7 mouse cellular contexts compared by ENCODE assay signal in the genomic region with DNA sequence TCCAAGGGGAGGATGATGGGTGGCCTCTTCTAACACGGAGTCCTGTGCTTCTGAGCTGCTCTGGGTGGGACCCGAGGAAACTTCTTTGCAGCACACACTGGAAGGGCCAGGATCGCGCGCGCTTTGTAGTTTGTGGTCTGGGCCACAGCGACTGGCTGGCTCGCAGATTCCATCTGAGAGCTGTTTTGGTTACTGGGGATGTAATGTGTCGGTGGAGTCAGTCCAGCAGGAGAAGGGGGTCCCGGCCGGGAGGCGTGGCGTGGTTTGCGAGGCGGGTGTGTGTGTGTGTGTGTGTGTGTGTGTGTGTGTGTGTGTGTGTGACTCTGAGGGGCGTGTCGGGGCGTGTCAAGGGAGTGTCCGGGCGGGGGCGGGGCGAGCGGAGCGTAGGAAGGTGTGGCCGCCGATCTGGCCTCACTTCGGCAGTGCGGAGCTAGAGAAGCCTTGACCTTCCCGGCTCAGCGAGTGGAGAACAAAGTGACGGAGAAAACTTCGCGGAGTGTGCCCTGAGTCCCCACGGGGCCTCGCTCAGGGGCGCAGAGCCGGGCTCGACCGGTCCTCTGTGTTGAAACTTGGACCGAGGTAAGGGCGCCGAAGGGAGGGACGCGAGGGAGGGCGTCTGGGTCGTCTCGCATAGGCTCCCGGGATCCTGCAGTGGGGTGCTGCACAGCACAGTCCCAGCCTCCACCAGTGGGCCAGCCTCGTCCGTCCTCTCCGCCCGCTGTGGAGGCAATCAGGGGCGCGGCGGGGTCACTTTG. TPM values are rescaled to one million over a fixed set of nuclear protein-coding genes. Genes with fewer than 3 reads are reported as not detected.
DNase-seq lines count a peak whose midpoint lies in the region; ATAC-seq and TF ChIP-seq lines count a peak whose summit lies in the region.

Tiam2 (plus strand) TSS at position 426 of the 755 bp plus-strand sequence.

- H3K27ac ChIP-seq in forebrain, postnatal 0 days (ENCODE audit: low read depth, low read length) = peak within 1 kb of the TSS; percentile 82
- H3K27ac ChIP-seq in hindbrain, embryonic 16.5 days (ENCODE audit: low read depth, low read length) = peak within 1 kb of the TSS; percentile 48
- no peak within 1 kb of the TSS for H3K27ac ChIP-seq in limb, embryonic 11.5 days (replicated peaks; ENCODE audit: low read depth, low read length)
- no peak within 1 kb of the TSS for H3K27ac ChIP-seq in midbrain, embryonic 11.5 days (ENCODE audit: low read depth, low read length)
- 0 out of 2 replicates have a peak within 1 kb of the TSS, but pooled peaks have one; percentile 14 for H3K27ac ChIP-seq in stomach, embryonic 16.5 days (ENCODE audit: low read length)

- peak; percentile 93 for DNase-seq in NIH3T3 (ENCODE audit: low read depth)
- DNase-seq in adrenal gland, postnatal 4 days (ENCODE audit: low spot score in 2 of 2) = peak; percentile 27 to 50
- DNase-seq in forebrain, postnatal 0 days = peak; percentile 63
- peak; percentile 80 for DNase-seq in limb, embryonic 11.5 days (ENCODE audit: low spot score)
- peak; percentile 94 for DNase-seq in midbrain, embryonic 11.5 days (ENCODE audit: low spot score, missing footprints)

- TF ChIP-seq CTCF in forebrain, postnatal 0 days (IDR thresholded peaks at IDR 0.05; ENCODE audit: low read depth) = 0 out of 2 replicates have a peak, but pooled peaks have one; percentile 3

- WGBS in forebrain, postnatal 0 days = 5% methylated on average over 51 of the region's 55 CpGs
- WGBS in hindbrain, embryonic 16.5 days = 1% methylated on average over 38 of the region's 55 CpGs
- under 1% methylated on average over 55 of the region's 55 CpGs for WGBS in limb, embryonic 11.5 days
- WGBS in midbrain, embryonic 11.5 days = under 1% methylated on average over 51 of the region's 55 CpGs
- under 1% methylated on average over 55 of the region's 55 CpGs for WGBS in stomach, embryonic 16.5 days

- H3K4me3 ChIP-seq in forebrain, postnatal 0 days (ENCODE audit: low read depth, low read length) = peak within 1 kb of the TSS; percentile 61
- peak within 1 kb of the TSS; percentile 57 for H3K4me3 ChIP-seq in hindbrain, embryonic 16.5 days (ENCODE audit: low read length)
- peak within 1 kb of the TSS; percentile 65 for H3K4me3 ChIP-seq in limb, embryonic 11.5 days (ENCODE audit: low read depth, low read length)
- peak within 1 kb of the TSS; percentile 48 for H3K4me3 ChIP-seq in midbrain, embryonic 11.5 days (ENCODE audit: low read depth, low read length)
- H3K4me3 ChIP-seq in stomach, embryonic 16.5 days (replicated peaks; ENCODE audit: low read length) = peak within 1 kb of the TSS; percentile 73

- no peaks in the 10 kb centered on the region for H3K9me3 ChIP-seq in forebrain, postnatal 0 days (ENCODE audit: low read length)
- H3K9me3 ChIP-seq in hindbrain, embryonic 16.5 days (ENCODE audit: control insufficient read depth, low read length) = no peaks in the 10 kb centered on the region
- no peaks in the 10 kb centered on the region for H3K9me3 ChIP-seq in limb, embryonic 11.5 days (ENCODE audit: control insufficient read depth, low read length)
- H3K9me3 ChIP-seq in midbrain, embryonic 11.5 days (ENCODE audit: control insufficient read depth, low read length) = no peaks in the 10 kb centered on the region
- no peaks in the 10 kb centered on the region for H3K9me3 ChIP-seq in stomach, embryonic 16.5 days (replicated peaks; ENCODE audit: control insufficient read depth, low read length)

- H3K9ac ChIP-seq in forebrain, postnatal 0 days = peak within 1 kb of the TSS; percentile 71
- H3K9ac ChIP-seq in hindbrain, embryonic 16.5 days (ENCODE audit: low read depth, low read length) = peak within 1 kb of the TSS; percentile 64
- peak within 1 kb of the TSS; percentile 74 for H3K9ac ChIP-seq in limb, embryonic 11.5 days (ENCODE audit: low read length)
- H3K9ac ChIP-seq in midbrain, embryonic 11.5 days (ENCODE audit: low read length) = peak within 1 kb of the TSS; percentile 42
- peak within 1 kb of the TSS; percentile 81 for H3K9ac ChIP-seq in stomach, embryonic 16.5 days (ENCODE audit: low read length)

- H3K4me2 ChIP-seq in forebrain, postnatal 0 days (ENCODE audit: low read depth) = peak within 1 kb of the TSS; percentile 80
- H3K4me2 ChIP-seq in hindbrain, embryonic 16.5 days (ENCODE audit: low read length) = peak within 1 kb of the TSS; percentile 84
- peak within 1 kb of the TSS; percentile 90 for H3K4me2 ChIP-seq in limb, embryonic 11.5 days (ENCODE audit: low read depth, severe bottlenecking)
- peak within 1 kb of the TSS; percentile 91 for H3K4me2 ChIP-seq in midbrain, embryonic 11.5 days
- H3K4me2 ChIP-seq in stomach, embryonic 16.5 days (ENCODE audit: low read depth, low read length) = peak within 1 kb of the TSS; percentile 91

- H3K4me1 ChIP-seq in forebrain, postnatal 0 days (ENCODE audit: insufficient read depth) = 0 out of 2 replicates have a peak, but pooled peaks cover 14% of the 10 kb centered on the region
- H3K4me1 ChIP-seq in hindbrain, embryonic 16.5 days (ENCODE audit: control insufficient read depth, insufficient read depth, low read depth, low read length) = peaks cover 12% of the 10 kb centered on the region
- H3K4me1 ChIP-seq in limb, embryonic 11.5 days (ENCODE audit: control insufficient read depth, insufficient read depth, low read length) = peaks cover 5% of the 10 kb centered on the region; the same call in 1 of the 2 replicates
- H3K4me1 ChIP-seq in midbrain, embryonic 11.5 days (ENCODE audit: control insufficient read depth, insufficient read depth, low read length) = peaks cover 5% of the 10 kb centered on the region
- peaks cover 4% of the 10 kb centered on the region; the same call in 1 of the 2 replicates for H3K4me1 ChIP-seq in stomach, embryonic 16.5 days (ENCODE audit: control insufficient read depth, insufficient read depth, low read length)

- peak; percentile 54 for ATAC-seq in forebrain, postnatal 0 days
- ATAC-seq in hindbrain, embryonic 16.5 days = peak; percentile 90
- peak; percentile 92 for ATAC-seq in limb, embryonic 11.5 days (ENCODE audit: insufficient number of reproducible peaks, low FRiP score, low TSS enrichment, low read depth)
- ATAC-seq in midbrain, embryonic 11.5 days (ENCODE audit: low FRiP score) = peak; percentile 91
- ATAC-seq in stomach, embryonic 16.5 days (ENCODE audit: insufficient read depth, low FRiP score) = peak; percentile 92

- H3K36me3 ChIP-seq in forebrain, postnatal 0 days (ENCODE audit: insufficient read depth) = no peaks in the 10 kb centered on the region
- no peaks in the 10 kb centered on the region for H3K36me3 ChIP-seq in hindbrain, embryonic 16.5 days (ENCODE audit: control insufficient read depth, insufficient read depth, low read length)
- no peaks in the 10 kb centered on the region for H3K36me3 ChIP-seq in limb, embryonic 11.5 days (ENCODE audit: control insufficient read depth, insufficient read depth, low read length)
- H3K36me3 ChIP-seq in midbrain, embryonic 11.5 days (ENCODE audit: control insufficient read depth, insufficient read depth, low read length) = no peaks in the 10 kb centered on the region
- no peaks in the 10 kb centered on the region for H3K36me3 ChIP-seq in stomach, embryonic 16.5 days (ENCODE audit: control insufficient read depth, insufficient read depth, low read length)

- no peaks in the 10 kb centered on the region for H3K27me3 ChIP-seq in forebrain, postnatal 0 days (ENCODE audit: insufficient read depth, low read length)
- H3K27me3 ChIP-seq in hindbrain, embryonic 16.5 days (replicated peaks; ENCODE audit: control insufficient read depth, insufficient read depth, low read length) = peaks cover 20% of the 10 kb centered on the region
- H3K27me3 ChIP-seq in limb, embryonic 11.5 days (ENCODE audit: control insufficient read depth, insufficient read depth, low read length) = no peaks in the 10 kb centered on the region
- H3K27me3 ChIP-seq in midbrain, embryonic 11.5 days (ENCODE audit: control insufficient read depth, insufficient read depth, low read length) = peaks cover 28% of the 10 kb centered on the region
- H3K27me3 ChIP-seq in stomach, embryonic 16.5 days (ENCODE audit: control insufficient read depth, insufficient read depth, low read length) = no peaks in the 10 kb centered on the region

RNA-seq across cellular contexts. Expression of gene Tiam2, which starts in this region (rescaled TPM):
- 10 to 100 TPM; 19.6 to 20.8 TPM for total RNA-seq in adrenal gland, postnatal 4 days (2021)
- 71.5 and 96.0 TPM in 2 replicates for total RNA-seq in forebrain, postnatal 0 days (2014; rRNA removed)
- 26.3 and 26.4 TPM in 2 replicates for polyA plus RNA-seq in forebrain, postnatal 0 days (2015; fragmentation: Nextera tagmentation; extraction: Ambion mirVana)
- polyA plus RNA-seq in hindbrain, embryonic 16.5 days (2015; fragmentation: Nextera tagmentation; extraction: Ambion mirVana) = 3.6 and 7.5 TPM in 2 replicates
- polyA plus RNA-seq in limb, embryonic 11.5 days (2014; fragmentation: Nextera tagmentation; extraction: Ambion mirVana) = 8.3 and 8.4 TPM in 2 replicates
- 2.5 and 3.0 TPM in 2 replicates for polyA plus RNA-seq in midbrain, embryonic 11.5 days (2014; fragmentation: Nextera tagmentation; extraction: Ambion mirVana)
- polyA plus RNA-seq in stomach, embryonic 16.5 days (2015; fragmentation: Nextera tagmentation; extraction: Ambion mirVana) = 4.7 and 5.0 TPM in 2 replicates

Comparison
In these comparisons a context has a peak if more than half of its experiments do, and no peak if none do; other contexts are left out.
1. DNase-seq: peak in every context shown above with its lines; median percentile 94 in midbrain, embryonic 11.5 days; 93 in NIH3T3; 80 in limb, embryonic 11.5 days; 63 in forebrain, postnatal 0 days; 38 in adrenal gland, postnatal 4 days.
2. H3K27ac ChIP-seq: peak in forebrain, postnatal 0 days (single experiment), hindbrain, embryonic 16.5 days (single experiment) and stomach, embryonic 16.5 days (single experiment); none in limb, embryonic 11.5 days (single experiment) and midbrain, embryonic 11.5 days (single experiment).
3. Peak in every context shown above with its lines, with median percentiles within 50 percentile points of each other: ATAC-seq, H3K4me2 ChIP-seq, H3K4me3 ChIP-seq and H3K9ac ChIP-seq.